Mouse (Mus musculus) WW6 (cell line): ENCODE data around the gene Gpr35.

Source experiments
- DNase-seq: peaks from one replicate; pipeline ENCODE4 v3.0.0-alpha.2; 2013; ENCODE audit warnings: low read depth, low spot score

Gpr35 gene

DNA sequence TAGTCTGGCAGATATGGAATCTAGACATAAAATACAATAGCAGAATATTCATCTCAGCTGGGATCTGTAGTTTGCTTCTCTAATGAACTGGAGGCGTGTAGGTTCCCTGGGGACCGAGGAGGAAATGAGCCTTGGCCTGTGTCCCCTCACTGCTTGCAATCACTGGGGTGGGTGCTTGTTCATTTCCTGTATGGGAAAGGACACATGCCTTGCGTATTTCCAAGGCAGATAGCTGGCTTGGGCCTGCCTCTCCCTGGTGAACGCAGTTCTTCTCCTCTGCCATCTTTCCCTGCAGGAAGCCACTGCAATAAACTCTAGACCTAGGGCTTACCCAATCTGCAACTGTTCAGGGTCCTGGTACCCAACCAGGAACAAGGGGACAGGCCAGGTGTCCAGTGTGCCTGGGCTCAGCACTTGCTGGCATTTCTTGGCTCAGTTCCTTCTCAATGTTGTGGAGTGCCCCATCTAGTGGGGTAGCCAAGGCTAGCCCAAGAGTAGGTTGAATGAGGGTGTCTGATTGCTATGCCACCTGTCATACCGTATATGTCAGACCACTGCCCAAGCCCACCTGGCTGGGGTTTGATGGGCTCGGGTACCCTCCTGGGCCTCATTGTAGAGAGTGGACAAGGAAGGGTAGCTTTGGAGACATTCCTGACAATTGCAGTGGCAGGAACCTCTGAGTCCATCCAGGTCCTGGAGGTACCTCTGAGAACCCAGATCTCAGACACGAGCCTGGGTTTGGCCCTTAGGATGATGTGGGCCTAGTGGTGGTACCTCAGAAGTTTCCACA, 30.6 kb downstream of the Gpr35 start:
- DNase-seq: no peak

DNA sequence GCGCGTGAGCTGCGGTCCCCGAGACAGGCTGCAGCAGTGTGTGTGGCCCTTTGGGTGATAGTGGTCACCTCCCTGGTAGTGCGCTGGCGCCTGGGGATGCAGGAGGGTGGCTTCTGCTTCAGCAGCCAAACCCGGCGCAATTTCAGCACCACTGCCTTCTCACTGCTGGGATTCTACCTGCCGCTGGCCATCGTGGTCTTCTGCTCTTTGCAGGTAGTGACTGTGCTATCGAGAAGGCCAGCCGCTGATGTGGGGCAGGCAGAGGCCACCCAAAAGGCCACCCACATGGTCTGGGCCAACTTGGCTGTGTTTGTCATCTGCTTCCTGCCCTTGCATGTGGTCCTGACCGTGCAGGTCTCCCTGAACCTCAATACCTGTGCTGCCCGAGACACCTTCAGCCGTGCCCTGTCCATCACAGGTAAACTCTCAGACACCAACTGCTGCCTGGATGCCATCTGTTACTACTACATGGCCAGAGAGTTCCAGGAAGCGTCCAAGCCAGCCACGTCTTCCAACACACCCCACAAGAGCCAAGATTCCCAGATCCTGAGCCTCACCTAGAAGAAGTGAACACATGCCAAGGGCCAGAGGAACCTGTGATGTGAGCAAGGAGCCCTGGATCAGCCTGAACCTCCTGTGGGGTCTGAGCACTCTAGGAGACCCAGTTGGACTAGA, 32.4 kb downstream of the Gpr35 start:
- DNase-seq: no peak

DNA sequence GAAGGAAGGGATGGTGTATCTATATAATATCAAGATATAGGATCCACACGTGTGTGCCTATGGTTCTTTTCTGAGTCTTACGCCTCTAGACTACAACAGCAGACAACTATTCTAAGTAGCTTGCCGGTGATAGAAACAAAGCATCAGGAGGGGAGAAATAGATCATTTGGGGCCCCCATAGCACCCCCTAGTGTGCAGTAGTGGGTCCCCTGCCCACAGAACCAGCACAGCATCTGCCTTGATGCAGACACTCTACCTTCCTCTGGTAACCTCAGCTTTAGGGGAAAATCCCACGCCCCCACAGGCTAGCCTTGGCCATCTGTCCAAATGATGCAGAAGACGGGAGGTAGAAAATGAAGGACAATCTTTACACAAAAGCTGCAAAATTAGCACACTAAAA, 34.3 kb downstream of the Gpr35 start:
- DNase-seq: no peak

DNA sequence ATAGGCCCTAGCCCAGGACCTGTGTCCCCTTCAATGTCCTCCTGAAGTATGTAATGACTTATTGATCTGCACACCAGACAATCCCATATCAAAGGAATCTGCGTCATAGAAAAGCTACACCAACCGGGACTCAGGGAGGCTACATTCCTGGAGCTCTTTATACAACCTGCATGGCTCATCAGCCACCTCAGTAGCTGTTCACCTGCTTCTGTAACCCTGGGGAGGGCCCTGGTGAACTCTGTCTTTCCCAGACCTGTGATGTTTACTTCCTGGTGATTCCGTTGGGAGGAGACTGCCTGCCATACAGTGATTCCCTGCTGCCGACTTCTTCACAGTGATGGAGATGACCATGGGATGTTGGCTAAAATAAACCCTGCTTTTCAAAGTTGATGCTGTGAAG, 38.2 kb downstream of the Gpr35 start:
- DNase-seq: no peak

DNA sequence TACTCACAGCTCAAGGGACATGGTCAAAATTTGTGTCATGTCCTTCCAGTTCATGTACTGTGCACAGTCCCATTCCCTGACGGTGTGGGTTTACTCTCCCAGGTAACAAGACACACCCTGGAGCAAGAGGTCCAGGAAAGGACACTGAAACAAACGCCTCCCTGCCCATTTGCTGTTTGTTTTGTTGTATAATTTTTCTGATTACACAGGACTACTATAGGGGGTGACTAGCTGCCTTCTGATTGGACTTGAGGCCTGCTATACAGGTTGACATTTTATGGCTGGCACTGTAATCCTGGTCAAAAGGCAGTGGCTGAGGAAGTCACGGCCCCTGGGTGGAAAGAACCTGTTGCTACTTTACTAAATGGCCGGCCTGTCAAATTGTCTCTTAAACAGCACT, 39.2 kb downstream of the Gpr35 start:
- DNase-seq: no peak

DNA sequence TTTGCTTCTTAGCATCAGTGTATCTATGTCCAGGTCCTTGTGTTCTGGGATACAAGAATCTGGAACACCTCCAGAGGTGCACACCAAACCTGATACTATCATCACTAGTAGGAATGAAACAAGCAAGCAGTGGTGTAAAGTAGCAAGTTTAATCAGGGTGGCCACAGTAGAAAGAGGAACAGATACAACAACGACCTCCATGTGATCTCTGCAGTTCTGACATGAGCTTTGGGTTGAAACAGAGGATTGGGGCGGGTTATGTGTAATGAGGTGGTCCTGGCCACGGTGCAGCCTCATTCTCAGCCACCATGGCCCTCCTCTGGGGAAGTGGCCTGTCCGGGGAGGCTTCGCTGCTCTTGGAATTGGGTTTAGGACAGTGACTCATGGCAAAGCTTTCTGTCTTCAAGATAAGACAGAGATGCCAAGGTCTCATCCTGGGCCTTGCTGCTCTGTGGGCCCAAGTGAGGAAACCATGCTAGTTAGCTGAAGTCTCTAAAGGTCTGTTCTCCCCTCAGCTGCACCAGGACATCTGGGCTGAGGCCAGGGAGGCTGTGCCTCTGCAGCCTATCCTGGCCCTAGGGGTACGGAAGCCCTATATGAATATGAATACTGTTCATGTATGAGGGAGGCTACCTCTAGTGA, 41.7 kb downstream of the Gpr35 start:
- no peak for DNase-seq

- no peak for DNase-seq
These were observed 42.2 kb downstream of the Gpr35 start for GRCm38 (mm10) chr1:92992880-92993279.

GRCm38 (mm10) chr1:93006061-93006460, 55.4 kb downstream of the Gpr35 start, which contains the start of gene Aqp12:
Gene Aqp12 (plus strand): TSS chr1:93006334.
- DNase-seq: no peak

DNA sequence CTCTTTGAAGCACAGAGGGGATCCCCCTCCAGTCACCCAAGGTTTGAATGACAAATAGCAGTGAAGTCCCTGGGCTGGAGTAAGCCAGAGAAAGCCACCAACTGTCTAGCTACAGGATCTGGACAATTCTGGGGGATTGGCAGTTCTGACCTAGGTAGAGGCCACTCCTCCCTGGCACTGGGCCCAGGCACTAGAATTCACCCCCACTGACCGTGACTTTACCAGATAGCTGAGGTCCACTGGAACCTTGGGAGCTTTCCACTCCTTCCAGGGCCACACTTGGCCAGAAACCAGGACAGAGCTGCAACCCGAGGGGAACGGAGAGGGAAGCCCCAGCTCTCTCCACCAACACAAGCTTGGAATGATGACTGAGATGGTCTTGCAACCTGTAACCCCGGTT, 58.5 kb downstream of the Gpr35 start:
- DNase-seq: no peak

DNA sequence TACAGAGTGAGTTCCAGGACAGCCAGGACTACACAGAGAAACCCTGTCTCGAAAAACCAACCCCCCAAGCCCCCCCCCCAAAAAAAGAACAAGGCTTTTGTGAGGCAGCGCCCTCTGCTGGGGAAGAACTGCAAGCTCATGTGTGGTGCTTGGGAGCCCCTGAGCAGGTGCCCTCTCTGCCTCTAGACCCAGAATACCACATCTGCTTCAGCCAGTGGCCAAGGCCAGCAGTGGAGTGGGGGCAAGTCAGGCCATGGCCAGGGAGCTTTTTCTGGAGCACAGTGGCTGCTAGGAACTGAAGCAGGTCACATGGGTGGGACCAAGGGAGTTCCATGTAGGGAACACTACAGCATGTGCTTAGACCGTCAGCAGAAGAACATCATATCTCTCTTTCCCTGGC, 60.1 kb downstream of the Gpr35 start:
- DNase-seq: no peak

GRCm38 (mm10) chr1:93012103-93012585, 61.5 kb downstream of the Gpr35 start:
- no peak for DNase-seq

DNA sequence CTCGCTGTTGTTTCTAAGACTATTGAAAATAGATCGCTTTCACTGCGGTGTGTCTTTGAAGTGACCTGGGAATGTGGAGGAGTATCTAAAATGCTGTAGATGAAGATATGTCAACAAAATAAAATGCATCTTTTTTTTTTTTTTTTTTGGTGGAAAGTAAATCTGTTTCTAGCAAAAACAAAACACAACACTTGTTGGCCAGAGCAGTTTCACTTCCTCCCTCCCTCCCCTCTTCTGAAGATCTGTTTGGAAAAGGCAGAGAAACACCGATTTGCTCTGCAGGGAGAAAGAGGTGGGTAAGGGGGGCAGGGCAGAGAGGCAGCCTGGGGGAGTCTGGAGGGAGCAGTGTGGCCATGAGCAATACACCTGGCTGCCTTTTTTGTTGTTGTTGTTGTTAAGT, 62.7 kb downstream of the Gpr35 start:
- no peak for DNase-seq

- peak; percentile 39 for DNase-seq
These were observed 63.8 kb downstream of the Gpr35 start for GRCm38 (mm10) chr1:93014460-93014859.

DNA sequence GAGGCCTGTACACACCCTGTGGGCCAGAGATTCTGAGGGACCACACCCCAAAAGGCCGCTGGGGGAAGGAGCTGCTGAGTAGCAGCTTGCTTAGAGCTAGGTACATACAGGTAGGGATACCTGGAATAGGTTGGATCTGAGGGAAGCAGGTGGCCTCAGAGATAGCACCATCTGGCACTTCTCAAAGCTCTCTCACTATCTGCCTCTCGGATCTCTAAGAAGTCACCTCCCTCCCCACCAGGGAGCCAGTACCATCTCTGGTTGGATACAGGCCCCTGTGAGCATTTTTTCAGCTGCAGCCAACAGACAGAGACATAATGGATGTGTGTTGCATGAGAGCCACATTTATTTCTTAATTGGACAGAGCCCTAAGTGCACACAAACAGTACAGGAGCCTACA, 64.5 kb downstream of the Gpr35 start:
- no peak for DNase-seq

DNA sequence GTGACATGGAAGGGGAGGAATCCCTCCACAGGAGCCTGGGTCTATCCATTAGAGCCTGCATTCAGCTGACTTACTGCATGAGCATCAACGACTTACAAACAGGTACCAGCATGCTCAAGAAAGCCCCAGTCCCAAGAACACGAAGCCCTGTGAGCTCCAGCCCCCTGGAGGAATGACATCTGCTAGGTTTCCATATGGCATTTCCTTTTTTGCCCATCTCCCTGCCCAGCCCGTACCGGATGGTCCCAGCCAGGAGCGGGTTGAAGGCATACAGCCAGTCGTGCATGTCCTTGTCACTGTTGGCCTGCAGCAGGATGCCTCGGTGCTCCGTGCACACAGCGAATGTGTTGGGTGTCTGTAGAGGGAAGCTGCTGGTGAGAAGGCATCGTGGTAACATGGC, 68.1 kb downstream of the Gpr35 start:
- DNase-seq: no peak

- DNase-seq: no peak
These were observed 69.9 kb downstream of the Gpr35 start for GRCm38 (mm10) chr1:93020602-93021001.

GRCm38 (mm10) chr1:93026600-93026999, 75.9 kb downstream of the Gpr35 start:
- DNase-seq: no peak

- no peak for DNase-seq
These were observed 78.7 kb downstream of the Gpr35 start for GRCm38 (mm10) chr1:93029387-93029786.

DNA sequence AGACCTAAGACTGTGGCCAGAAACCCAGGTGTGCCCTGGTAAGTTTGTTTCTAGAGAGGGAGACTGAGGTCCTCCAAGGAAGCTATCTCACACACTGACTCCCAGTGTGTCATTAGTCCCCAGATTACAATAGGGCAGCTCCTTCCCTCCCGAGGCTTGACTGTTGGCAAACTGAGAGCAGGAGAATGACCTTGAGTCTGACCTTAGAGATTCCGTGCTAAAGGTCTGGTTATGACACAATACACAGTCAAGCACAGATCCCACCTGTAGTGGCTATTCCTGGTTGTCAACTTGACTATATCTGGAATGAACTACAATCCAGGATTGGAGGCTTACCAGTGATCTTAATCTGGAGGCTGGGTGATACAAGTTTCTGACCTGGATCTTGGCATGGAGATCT, 79.4 kb downstream of the Gpr35 start:
- DNase-seq: no peak

DNA sequence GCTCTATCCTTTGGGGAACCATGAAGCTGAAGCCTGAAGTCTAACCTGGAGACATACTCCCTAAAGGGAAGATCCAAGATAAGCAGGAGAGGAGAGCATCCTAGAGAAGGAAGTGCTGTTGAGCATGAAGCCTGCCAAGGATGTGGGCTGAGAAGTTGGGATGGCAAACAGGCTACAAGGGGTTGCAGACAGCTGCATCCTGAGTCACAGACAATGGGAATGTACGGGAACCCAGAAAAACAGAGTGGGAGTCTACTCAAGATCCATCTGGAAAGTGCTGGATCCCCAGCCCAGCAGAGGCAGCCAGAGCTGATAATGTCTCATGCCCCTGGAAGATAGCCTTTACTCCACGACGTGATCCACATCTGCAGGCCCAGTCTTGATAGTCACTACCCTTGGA, 80.5 kb downstream of the Gpr35 start:
- no peak for DNase-seq

- DNase-seq: no peak
These were observed 83.3 kb downstream of the Gpr35 start for GRCm38 (mm10) chr1:93033989-93034388.

- DNase-seq: no peak
These were observed 85.3 kb downstream of the Gpr35 start for GRCm38 (mm10) chr1:93035981-93036380.
